Mouse (Mus musculus): ENCODE results near the gene Afdn.

The Afdn gene

GRCm38 (mm10) chr17:13759853-13760627 is at the start of gene Afdn:
Gene Afdn, plus strand, starts transcription at chr17:13760539.
- DNase-seq, result peak; percentile 82 to 88

- DNase-seq, result no peak
These were observed 49.2 kb upstream of the Afdn start for GRCm38 (mm10) chr17:13711173-13711572.

- DNase-seq, result no peak
These were observed 48.2 kb upstream of the Afdn start for GRCm38 (mm10) chr17:13712116-13712515.

- DNase-seq, result no peak
These were observed 47.8 kb upstream of the Afdn start for GRCm38 (mm10) chr17:13712518-13712917.

- no peak for DNase-seq
These were observed 46.2 kb upstream of the Afdn start for GRCm38 (mm10) chr17:13714128-13714527.

- peak; percentile 39 to 72 for DNase-seq
These were observed 45.7 kb upstream of the Afdn start for GRCm38 (mm10) chr17:13714654-13715053.

- no peak for DNase-seq
These were observed 44.8 kb upstream of the Afdn start for GRCm38 (mm10) chr17:13715511-13715910.

GRCm38 (mm10) chr17:13716336-13716735 is 44.0 kb upstream of the Afdn start:
- DNase-seq, result no peak

GRCm38 (mm10) chr17:13717428-13717827 is 42.9 kb upstream of the Afdn start:
- no peak for DNase-seq

- no peak for DNase-seq
These were observed 40.2 kb upstream of the Afdn start for GRCm38 (mm10) chr17:13720187-13720586.

- DNase-seq, result no peak
These were observed 39.0 kb upstream of the Afdn start for GRCm38 (mm10) chr17:13721372-13721771.

- no peak for DNase-seq
These were observed 37.9 kb upstream of the Afdn start for GRCm38 (mm10) chr17:13722434-13722833.

- no peak for DNase-seq
These were observed 35.3 kb upstream of the Afdn start for GRCm38 (mm10) chr17:13725004-13725550.

- DNase-seq, result no peak
These were observed 33.4 kb upstream of the Afdn start for GRCm38 (mm10) chr17:13726832-13727355.

- no peak for DNase-seq
These were observed 29.2 kb upstream of the Afdn start for GRCm38 (mm10) chr17:13730980-13731726.

- DNase-seq, result no peak
These were observed 28.6 kb upstream of the Afdn start for GRCm38 (mm10) chr17:13731727-13732112.

GRCm38 (mm10) chr17:13732685-13733084 is 27.7 kb upstream of the Afdn start:
- no peak for DNase-seq

GRCm38 (mm10) chr17:13733971-13734370 is 26.4 kb upstream of the Afdn start:
- no peak for DNase-seq

GRCm38 (mm10) chr17:13735057-13735456 is 25.3 kb upstream of the Afdn start:
- DNase-seq, result peak; percentile 72 to 82

- DNase-seq, result peak in 1 of 2 experiments; percentile 37
These were observed 24.5 kb upstream of the Afdn start for GRCm38 (mm10) chr17:13735803-13736282.

- no peak for DNase-seq
These were observed 23.0 kb upstream of the Afdn start for GRCm38 (mm10) chr17:13737336-13737735.

- no peak for DNase-seq
These were observed 22.1 kb upstream of the Afdn start for GRCm38 (mm10) chr17:13738121-13738776.

- no peak for DNase-seq
These were observed 21.4 kb upstream of the Afdn start for GRCm38 (mm10) chr17:13738916-13739315.

Data from kidney, adult 8-10 months (tissue).